Mouse (Mus musculus): Measurements from ENCODE around the gene Gm10392.

DNA sequence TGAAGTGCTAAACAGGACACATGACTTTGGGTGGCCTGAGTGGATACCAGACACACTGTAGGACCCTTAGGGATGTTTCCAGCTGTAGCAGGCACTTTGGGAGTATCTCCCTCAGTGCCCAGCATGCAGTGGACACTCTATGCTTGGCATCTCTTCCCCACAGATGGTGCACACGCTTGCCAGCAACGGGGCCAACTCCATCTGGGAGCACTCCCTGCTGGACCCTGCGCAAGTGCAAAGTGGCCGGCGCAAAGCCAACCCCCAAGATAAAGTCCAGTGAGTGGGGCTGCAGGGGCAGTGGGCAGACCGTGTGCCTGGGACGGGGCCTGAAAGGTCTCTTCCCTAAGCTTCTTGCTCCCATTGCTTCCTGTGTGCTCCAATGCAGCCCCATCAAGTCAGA, 19.6 kb downstream of the Gm10392 start:
- TF ChIP-seq CTCF (IDR thresholded peaks at IDR 0.05; ENCODE audit: low read depth) (no peak), EP300 (optimal IDR thresholded peaks at IDR 0.05) (no peak)

Measured in stomach, postnatal 0 days (tissue).